Mouse (Mus musculus) limb, embryonic 14.5 days (tissue): ENCODE results near the gene Psmd6. TPM values are rescaled to one million over a fixed set of nuclear protein-coding genes. Genes with fewer than 3 reads are reported as not detected.

Source experiments
- ATAC-seq: fragments of 200-750 bp; cut with Nextera tagmentation; 2 replicates; pipeline ENCODE4 v1.8.0; 2017; ENCODE audit warnings: low read depth, moderate number of reproducible peaks, moderate TSS enrichment; ENCODE audit not compliant: low FRiP score
- DNase-seq: peaks from one replicate; pipeline ENCODE4 v3.0.0-alpha.2; 2015; ENCODE audit warnings: low spot score
- H3K27ac ChIP-seq: fragments of 300-500 bp; sonication (generic); replicated peaks from 2 replicates; pipeline ENCODE4 v1.5.1; 2014; ENCODE audit warnings: low read depth, mild to moderate bottlenecking, low read length, moderate library complexity, mixed read lengths
- H3K27me3 ChIP-seq: fragments of 300-500 bp; sonication (generic); 2 replicates; pipeline ENCODE4 v1.6.1; 2014; ENCODE audit warnings: low read length, mixed read lengths; ENCODE audit not compliant: control insufficient read depth, insufficient read depth
- H3K36me3 ChIP-seq: fragments of 300-500 bp; sonication (generic); 2 replicates; pipeline ENCODE4 v1.6.1; 2014; ENCODE audit warnings: mild to moderate bottlenecking, low read length, moderate library complexity, mixed read lengths; ENCODE audit not compliant: control insufficient read depth, insufficient read depth
- H3K4me1 ChIP-seq: fragments of 300-500 bp; sonication (generic); 2 replicates; pipeline ENCODE4 v1.6.1; 2014; ENCODE audit warnings: antibody characterized with exemption, low read length, mixed read lengths; ENCODE audit not compliant: control insufficient read depth, insufficient read depth
- H3K4me2 ChIP-seq: fragments of 300-500 bp; sonication (generic); replicated peaks from 2 replicates; pipeline ENCODE4 v1.6.1; 2014; ENCODE audit warnings: low read depth, mild to moderate bottlenecking, low read length, moderate library complexity; ENCODE audit not compliant: severe bottlenecking
- H3K4me3 ChIP-seq: fragments of 300-500 bp; sonication (generic); replicated peaks from 2 replicates; pipeline ENCODE4 v1.5.1; 2014; ENCODE audit warnings: low read length
- H3K9ac ChIP-seq: fragments of 300-500 bp; sonication (generic); 2 replicates; pipeline ENCODE4 v1.6.1; 2014; ENCODE audit warnings: mild to moderate bottlenecking, low read depth, low read length, moderate library complexity; ENCODE audit not compliant: severe bottlenecking
- H3K9me3 ChIP-seq: fragments of 300-500 bp; sonication (generic); 2 replicates; pipeline ENCODE4 v1.6.1; 2016; ENCODE audit warnings: low read length; ENCODE audit not compliant: control insufficient read depth
- POLR2A ChIP-seq: fragments of 200-500 bp; IDR thresholded peaks from 2 replicates; pipeline ENCODE4 v1.8.0; 2012; ENCODE audit warnings: inconsistent platforms, mild to moderate bottlenecking, moderate library complexity, borderline replicate concordance; ENCODE audit not compliant: insufficient read depth, insufficient read length; ENCODE audit errors: extremely low read depth
- WGBS: fragments of 180-500 bp; shearing (Covaris S2); extraction: QIAGEN DNeasy Blood & Tissue Kit; methylation state at CpG from one replicate; pipeline ENCODE4 v1.1.7; 2014; 5-methylcytosine and 5-hydroxymethylcytosine counted together
- polyA plus RNA-seq, 2 experiments: library from polyadenylated mRNA; depleted of rRNA in 1 of 2; stranded (reverse) in 1 of 2; unstranded in 1 of 2; fragments of >200 nt; fragmentation: Nextera tagmentation in 1 of 2; extraction: Ambion mirVana in 1 of 2; gene quantifications; 2 replicates each; pipeline versions ENCODE4 v1.2.1 to v1.2.3; 2012 to 2014

Psmd6 gene
- polyA plus RNA-seq, 2 experiments, result 103 to 232 TPM

DNA sequence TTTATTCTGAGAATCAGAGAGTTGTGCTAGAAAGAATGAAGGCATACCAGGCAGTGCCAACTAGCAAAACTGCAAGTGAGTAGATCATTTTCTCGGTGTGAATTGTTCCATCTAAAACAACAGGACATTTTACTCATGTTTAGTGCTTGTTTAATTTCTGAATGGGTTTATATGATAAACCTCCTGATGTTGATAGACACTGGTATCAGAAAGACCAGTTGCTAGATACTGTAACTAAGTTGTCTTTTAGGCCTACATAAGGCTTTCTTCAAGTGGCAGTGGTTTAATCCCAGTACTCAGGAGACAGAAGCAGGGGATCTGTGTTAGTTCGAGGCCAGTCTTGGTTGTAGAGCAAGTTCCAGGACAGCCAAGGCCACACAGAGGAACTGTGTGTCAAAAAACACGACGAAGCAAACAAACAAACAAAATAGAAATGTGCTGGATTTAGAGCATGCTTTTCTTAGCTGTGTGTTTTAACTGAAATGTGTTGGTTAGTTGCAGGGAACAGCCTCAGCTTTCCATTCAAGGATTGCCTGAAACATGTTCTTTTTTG is 34.0 kb downstream of the Psmd6 start:
- WGBS, result 87% methylated on average over 4 of the region's 4 CpGs
- no peak for TF ChIP-seq POLR2A
- Histone ChIP-seq H3K27me3 (no peaks in the 10 kb centered on the region), H3K9me3 (no peaks in the 10 kb centered on the region), H3K36me3 (peaks cover 32% of the 10 kb centered on the region), H3K4me1 (no peaks in the 10 kb centered on the region), H3K4me3 (no peak overlapping the region), H3K9ac (no peak overlapping the region), H3K4me2 (no peak overlapping the region), H3K27ac (no peak overlapping the region)
- DNase-seq, result no peak
- no peak for ATAC-seq

DNA sequence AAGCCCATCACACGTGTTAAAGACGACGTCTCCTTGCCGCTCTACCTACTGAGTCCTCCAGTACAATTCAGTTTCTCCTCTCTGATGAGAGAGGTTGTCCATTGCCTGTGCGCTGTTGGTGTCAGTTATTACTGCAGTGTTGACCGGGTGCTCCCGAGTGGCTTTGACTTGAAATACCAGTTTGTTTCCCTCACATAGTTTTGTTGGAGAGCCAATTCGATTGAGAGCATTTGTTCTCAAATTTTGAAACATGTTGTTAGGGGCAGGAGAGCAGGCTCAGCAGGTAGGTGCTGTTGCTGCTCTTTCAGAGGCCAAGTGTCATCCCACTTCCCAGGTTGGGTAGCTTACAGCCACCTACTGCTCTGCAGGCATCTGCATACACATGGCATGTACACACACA is 37.0 kb downstream of the Psmd6 start:
- Histone ChIP-seq H3K4me3 (no peak overlapping the region), H3K36me3 (peaks cover 13% of the 10 kb centered on the region; the same call in 1 of the 2 replicates), H3K27ac (no peak overlapping the region), H3K9me3 (no peaks in the 10 kb centered on the region), H3K27me3 (no peaks in the 10 kb centered on the region), H3K4me1 (no peaks in the 10 kb centered on the region), H3K9ac (no peak overlapping the region), H3K4me2 (no peak overlapping the region)
- 92% methylated on average over 8 of the region's 8 CpGs for WGBS
- TF ChIP-seq POLR2A, result no peak
- no peak for DNase-seq
- no peak for ATAC-seq

- Histone ChIP-seq H3K9me3 (no peaks in the 10 kb centered on the region), H3K27me3 (no peaks in the 10 kb centered on the region), H3K27ac (no peak overlapping the region), H3K4me2 (no peak overlapping the region), H3K9ac (no peak overlapping the region), H3K4me3 (no peak overlapping the region), H3K36me3 (no peaks in the 10 kb centered on the region), H3K4me1 (no peaks in the 10 kb centered on the region)
- DNase-seq, result no peak
- TF ChIP-seq POLR2A, result no peak
- ATAC-seq, result no peak
- WGBS, result 94% methylated on average over 6 of the region's 6 CpGs
Measured at GRCm38 (mm10) chr14:14080604-14081194, 40.1 kb downstream of the Psmd6 start.

DNA sequence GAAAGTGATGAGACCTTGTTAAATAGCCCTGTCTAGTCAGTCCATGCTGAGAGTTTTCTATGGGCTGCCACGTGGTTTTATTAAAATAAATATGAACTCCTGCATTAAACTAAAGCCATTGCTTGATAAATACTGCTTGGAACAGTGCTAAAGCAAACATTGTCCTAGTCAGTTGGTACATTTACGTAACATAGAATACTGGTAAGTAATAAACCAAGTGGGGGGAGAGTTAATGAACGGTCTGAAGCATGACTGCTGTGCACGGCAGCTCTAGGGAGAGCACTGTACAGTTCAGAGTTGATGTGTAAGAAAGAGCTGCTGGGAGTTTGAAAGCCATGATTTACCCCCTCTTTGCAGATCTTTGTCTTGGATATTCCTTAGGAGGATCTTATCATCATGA is 49.3 kb downstream of the Psmd6 start:
- no peak overlapping the region for H3K9ac ChIP-seq
- H3K36me3 ChIP-seq, result no peaks in the 10 kb centered on the region; the same call in 1 of the 2 replicates
- DNase-seq (no peak), ATAC-seq (no peak)
- H3K4me3 ChIP-seq, result no peak overlapping the region
- TF ChIP-seq POLR2A, result no peak
- no peak overlapping the region for H3K4me2 ChIP-seq
- no peak overlapping the region for H3K27ac ChIP-seq
- H3K4me1 ChIP-seq, result peaks cover 11% of the 10 kb centered on the region
- 57% methylated on average over 4 of the region's 4 CpGs for WGBS
- no peaks in the 10 kb centered on the region for H3K9me3 ChIP-seq
- H3K27me3 ChIP-seq, result no peaks in the 10 kb centered on the region

DNA sequence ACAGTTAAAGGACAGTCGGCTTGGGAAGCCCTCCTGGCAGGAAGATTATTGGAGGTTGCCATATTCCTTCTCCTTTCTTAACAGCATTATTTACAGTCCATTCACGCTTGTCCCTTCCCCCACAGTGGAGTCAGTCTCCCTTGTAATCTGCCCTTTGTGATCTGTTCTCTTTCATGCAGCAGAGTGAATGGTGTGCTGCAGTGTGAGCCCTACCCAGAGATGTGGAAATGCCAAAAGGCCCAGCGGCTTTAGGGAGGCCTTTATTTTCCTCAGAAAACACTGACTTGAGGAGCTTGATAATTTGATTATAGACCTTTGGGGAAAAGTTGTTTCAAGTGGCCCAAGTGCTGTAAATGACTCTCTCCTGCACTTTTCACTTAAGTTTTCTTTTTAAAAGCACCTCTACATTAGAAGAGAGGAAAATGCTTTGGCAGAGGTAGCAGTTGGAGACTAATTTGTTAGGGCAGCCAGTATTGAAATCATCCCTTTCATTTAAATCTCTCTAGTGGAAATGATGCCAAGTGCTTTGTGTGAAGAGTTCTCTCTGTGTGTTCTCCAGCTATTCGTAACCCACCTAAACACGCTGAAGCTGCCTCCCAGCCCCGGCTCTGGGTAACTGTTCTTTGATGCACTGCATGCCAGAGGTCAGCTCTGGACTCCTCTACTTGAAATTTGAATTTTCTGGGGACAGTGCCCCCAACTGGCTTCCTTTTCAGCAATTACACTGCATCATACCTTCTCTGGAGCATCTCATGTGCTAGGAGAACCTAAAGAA is 50.1 kb downstream of the Psmd6 start:
- WGBS, result 39% methylated on average over 6 of the region's 6 CpGs

More for the DNA sequence above, 50.1 kb downstream of the Psmd6 start:
- no peak overlapping the region for H3K4me3 ChIP-seq
- H3K4me1 ChIP-seq, result peaks cover 11% of the 10 kb centered on the region
- no peak for TF ChIP-seq POLR2A
- H3K27ac ChIP-seq, result no peak overlapping the region
- H3K27me3 ChIP-seq, result no peaks in the 10 kb centered on the region
- no peaks in the 10 kb centered on the region for H3K9me3 ChIP-seq
- ATAC-seq, result no peak
- no peak for DNase-seq
- no peak overlapping the region for H3K9ac ChIP-seq
- H3K4me2 ChIP-seq, result no peak overlapping the region
- no peaks in the 10 kb centered on the region; the same call in 1 of the 2 replicates for H3K36me3 ChIP-seq
